Comparison of ENCODE assay signal across 27 mouse cellular contexts in the genomic region with DNA sequence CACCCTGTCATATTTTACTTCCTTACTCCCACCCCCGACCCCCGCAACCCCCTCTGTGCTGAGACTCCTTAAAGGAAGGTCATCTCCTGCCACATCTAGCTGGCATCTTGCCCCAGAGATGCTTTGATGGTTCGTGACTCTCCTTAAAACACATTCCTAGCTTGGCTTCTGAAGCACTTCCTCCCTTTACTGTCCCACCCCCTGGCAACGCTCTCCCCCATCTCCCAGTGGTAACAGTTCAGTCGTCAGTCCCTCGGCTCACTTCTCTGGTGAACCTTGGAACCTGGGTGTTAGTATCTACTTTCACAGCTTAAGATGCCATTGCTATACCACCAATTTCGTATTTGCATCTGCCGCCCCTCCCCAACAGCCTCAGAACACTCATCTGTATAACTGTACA. TPM values are rescaled to one million over a fixed set of nuclear protein-coding genes. Genes with fewer than 3 reads are reported as not detected.
A peak's percentile ranks its signal among the peaks of the same experiment; 100 is the strongest.
DNase-seq lines count a peak whose midpoint lies in the region; ATAC-seq and TF ChIP-seq lines count a peak whose summit lies in the region.
"Had no signal": no experiment of that assay in that cellular context is flagged by ENCODE, and none has a peak within 500 bp of the region (broad histone marks: within the 10 kb centered on the region; RNA-seq: fewer than 3 reads in every experiment).

No protein-coding gene starts in this region.

- no peak overlapping the region for H3K9ac ChIP-seq in lung, postnatal 0 days (replicated peaks; ENCODE audit: low read depth)
- no peak overlapping the region for H3K9ac ChIP-seq in intestine, embryonic 15.5 days
- H3K9ac ChIP-seq: embryonic facial prominence, embryonic 13.5 days; forebrain, embryonic 15.5 days; limb, embryonic 15.5 days; liver, embryonic 13.5 days; midbrain, embryonic 15.5 days; neural tube, embryonic 15.5 days had no signal

- H3K4me3 ChIP-seq in heart, embryonic 10.5 days = no peak overlapping the region
- no peak overlapping the region for H3K4me3 ChIP-seq in lung, postnatal 0 days (ENCODE audit: low read depth, low read length)
- no peak overlapping the region for H3K4me3 ChIP-seq in intestine, embryonic 15.5 days (replicated peaks)
- H3K4me3 ChIP-seq: embryonic facial prominence, embryonic 13.5 days; forebrain, embryonic 10.5 days; forebrain, embryonic 15.5 days; limb, embryonic 10.5 days; limb, embryonic 15.5 days; liver, embryonic 13.5 days; midbrain, embryonic 10.5 days; midbrain, embryonic 15.5 days; neural tube, embryonic 15.5 days had no signal

- peaks cover 39% of the 10 kb centered on the region for H3K27me3 ChIP-seq in heart, embryonic 10.5 days (ENCODE audit: insufficient read depth, poor library complexity, severe bottlenecking)
- no peaks in the 10 kb centered on the region for H3K27me3 ChIP-seq in lung, postnatal 0 days (replicated peaks; ENCODE audit: insufficient read depth, low read length)
- no peaks in the 10 kb centered on the region for H3K27me3 ChIP-seq in intestine, embryonic 15.5 days (replicated peaks)
- H3K27me3 ChIP-seq: embryonic facial prominence, embryonic 13.5 days; forebrain, embryonic 15.5 days; limb, embryonic 15.5 days; midbrain, embryonic 15.5 days had no signal

- no peaks in the 10 kb centered on the region for H3K9me3 ChIP-seq in heart, embryonic 10.5 days
- no peaks in the 10 kb centered on the region for H3K9me3 ChIP-seq in lung, postnatal 0 days (ENCODE audit: low read length)
- H3K9me3 ChIP-seq in intestine, embryonic 15.5 days = no peaks in the 10 kb centered on the region
- H3K9me3 ChIP-seq: embryonic facial prominence, embryonic 13.5 days; forebrain, embryonic 10.5 days; forebrain, embryonic 15.5 days; limb, embryonic 10.5 days; limb, embryonic 15.5 days; liver, embryonic 13.5 days; midbrain, embryonic 10.5 days; midbrain, embryonic 15.5 days; neural tube, embryonic 15.5 days had no signal

- 0 out of 2 replicates have a peak overlapping the region, but pooled peaks have one; percentile 2 for H3K4me2 ChIP-seq in lung, postnatal 0 days (replicated peaks; ENCODE audit: low read depth, low read length)
- H3K4me2 ChIP-seq in intestine, embryonic 15.5 days (replicated peaks) = no peak overlapping the region
- H3K4me2 ChIP-seq: embryonic facial prominence, embryonic 13.5 days; forebrain, embryonic 15.5 days; liver, embryonic 13.5 days; midbrain, embryonic 15.5 days; neural tube, embryonic 15.5 days had no signal

- peak; percentile 63 for DNase-seq in heart, embryonic 10.5 days (ENCODE audit: low spot score)
- DNase-seq in heart, postnatal 36 days = no peak
- peak; percentile 44 for DNase-seq in kidney, postnatal 10 days
- no peak for DNase-seq in kidney, adult 8-10 months
- DNase-seq in lung, postnatal 0 days (ENCODE audit: low spot score) = no peak
- DNase-seq in lung, postnatal 25 days (ENCODE audit: low spot score) = no peak
- DNase-seq: adrenal gland, postnatal 14 days; cerebellum, adult 18-20 months; gastrocnemius, postnatal 36 days; layer of hippocampus, adult 9-11 months; liver, embryonic 13.5 days; retina, postnatal 1 day; right cerebral cortex, postnatal 14 days; thymus, postnatal 4 days had no signal

- no peaks in the 10 kb centered on the region for H3K36me3 ChIP-seq in heart, embryonic 10.5 days
- H3K36me3 ChIP-seq in lung, postnatal 0 days (ENCODE audit: insufficient read depth, low read length) = no peaks in the 10 kb centered on the region
- no peaks in the 10 kb centered on the region for H3K36me3 ChIP-seq in intestine, embryonic 15.5 days
- H3K36me3 ChIP-seq: embryonic facial prominence, embryonic 13.5 days; forebrain, embryonic 10.5 days; forebrain, embryonic 15.5 days; limb, embryonic 10.5 days; limb, embryonic 15.5 days; liver, embryonic 13.5 days; midbrain, embryonic 10.5 days; midbrain, embryonic 15.5 days; neural tube, embryonic 15.5 days had no signal

- intact Hi-C loops in heart, postnatal 36 days (cut with DNase I) = no loop called here

- no peak for TF ChIP-seq EP300 in lung, postnatal 0 days (IDR thresholded peaks at IDR 0.05)

- no peak for TF ChIP-seq CTCF in lung, postnatal 0 days (IDR thresholded peaks at IDR 0.05)

- ATAC-seq in lung, postnatal 0 days = no peak
- no peak for ATAC-seq in intestine, embryonic 15.5 days
- ATAC-seq: CD4-positive, CD25-positive, alpha-beta regulatory T cell, adult 4 months; forebrain, embryonic 15.5 days; hindbrain, postnatal 0 days; intestine, embryonic 16.5 days; midbrain, embryonic 15.5 days had no signal

- H3K4me1 ChIP-seq in heart, embryonic 10.5 days = peaks cover 7% of the 10 kb centered on the region; the same call in 1 of the 2 replicates
- H3K4me1 ChIP-seq in lung, postnatal 0 days (ENCODE audit: insufficient read depth, low read depth, low read length) = no peaks in the 10 kb centered on the region
- peaks cover 13% of the 10 kb centered on the region; the same call in 1 of the 2 replicates for H3K4me1 ChIP-seq in intestine, embryonic 15.5 days (replicated peaks)

- H3K27ac ChIP-seq in heart, embryonic 10.5 days = no peak overlapping the region; the same call in 1 of the 2 replicates
- 0 out of 2 replicates have a peak overlapping the region, but pooled peaks have one; percentile 9 for H3K27ac ChIP-seq in lung, postnatal 0 days (ENCODE audit: low read length)
- H3K27ac ChIP-seq in intestine, embryonic 15.5 days = no peak overlapping the region
- H3K27ac ChIP-seq: embryonic facial prominence, embryonic 13.5 days; forebrain, embryonic 10.5 days; forebrain, embryonic 15.5 days; hindbrain, postnatal 0 days; limb, embryonic 10.5 days; limb, embryonic 15.5 days; liver, embryonic 13.5 days; midbrain, embryonic 10.5 days; midbrain, embryonic 15.5 days; neural tube, embryonic 15.5 days had no signal

- 77% methylated on average over 8 of the region's 8 CpGs for WGBS in heart, embryonic 10.5 days
- 61% methylated on average over 8 of the region's 8 CpGs for WGBS in lung, postnatal 0 days
- 79% methylated on average over 8 of the region's 8 CpGs for WGBS in intestine, embryonic 15.5 days

RNA-seq across cellular contexts. Expression of a gene that starts 3.8 kb away (rescaled TPM):
- 26.0 and 29.0 TPM in 2 replicates for polyA plus RNA-seq in heart, embryonic 10.5 days (2016; fragmentation: Nextera tagmentation; extraction: Ambion mirVana)
- total RNA-seq in heart, postnatal 36 days (2021) = 10 to 100 TPM; 28.3 to 37.8 TPM
- 95.8 and 102 TPM in 2 replicates for polyA plus RNA-seq in lung, postnatal 0 days (2015; fragmentation: Nextera tagmentation; extraction: Ambion mirVana)
- 37.7 and 38.4 TPM in 2 replicates for polyA plus RNA-seq in intestine, embryonic 15.5 days (2015; fragmentation: Nextera tagmentation; extraction: Ambion mirVana)
- total RNA-seq: common myeloid progenitor, adult 5-6 weeks had no signal

Comparison
In these comparisons a context has a peak if more than half of its experiments do, and no peak if none do; other contexts are left out.
1. DNase-seq: peak in heart, embryonic 10.5 days (single experiment) and kidney, postnatal 10 days (single experiment); none in heart, postnatal 36 days (0 of 2), kidney, adult 8-10 months (0 of 2), lung, postnatal 0 days (single experiment) and lung, postnatal 25 days (single experiment).